Mouse (Mus musculus) right cerebral cortex, postnatal 36 days (tissue): ENCODE data around the gene Lin54.

ENCODE experiments used
- DNase-seq, 2 experiments: peaks; one replicate each; pipeline ENCODE4 v3.0.0; 2022; ENCODE audit warnings: low spot score in 2 of 2, mixed read lengths in 1 of 2

Gene Lin54

DNA sequence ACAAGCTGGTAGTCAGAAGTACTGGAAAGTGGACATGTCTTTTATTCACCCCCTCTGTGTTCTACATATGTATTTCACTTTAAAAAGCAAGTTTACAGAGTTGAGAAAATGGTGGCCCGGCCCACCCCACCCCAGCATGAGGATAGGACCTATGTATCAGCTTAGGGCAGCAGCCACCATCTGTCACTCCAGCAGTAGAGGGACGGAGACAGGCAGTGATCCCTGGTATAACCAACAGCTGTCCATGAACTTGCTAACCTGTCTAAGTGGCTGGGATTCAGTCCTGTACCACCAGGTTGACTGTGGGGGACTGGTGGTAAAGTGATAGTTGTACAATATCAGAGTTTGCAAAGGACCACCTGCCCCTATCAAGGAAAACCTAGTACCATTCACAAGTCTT is 82.4 kb downstream of the Lin54 start:
- DNase-seq: no peak

- DNase-seq: peak; percentile 97 to 98
Observed at GRCm38 (mm10) chr5:100415761-100416590, 84.5 kb downstream of the Lin54 start, which contains the start of gene Sec31a. Sec31a (minus strand) TSS chr5:100416234.

GRCm38 (mm10) chr5:100414474-100415196 is 85.8 kb downstream of the Lin54 start:
- no peak for DNase-seq

DNA sequence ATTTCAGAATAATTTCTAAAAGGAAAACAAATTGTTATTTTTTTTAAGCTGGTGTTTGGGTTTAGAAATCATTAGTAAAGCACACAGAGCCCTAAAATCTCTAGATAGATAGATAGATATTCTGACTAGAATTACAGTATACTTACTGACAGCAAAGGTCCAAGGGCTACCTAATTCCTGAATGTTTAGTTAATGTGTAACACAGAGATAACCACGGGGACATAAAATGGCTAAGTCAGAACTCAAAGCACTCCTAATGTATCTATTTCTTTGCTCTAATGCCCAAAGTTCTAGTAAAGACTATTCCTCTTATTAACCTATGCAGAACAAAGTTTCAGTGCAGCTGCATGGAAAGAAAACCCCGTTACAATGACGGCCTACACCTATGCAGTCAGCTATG is 87.6 kb downstream of the Lin54 start:
- no peak for DNase-seq

DNA sequence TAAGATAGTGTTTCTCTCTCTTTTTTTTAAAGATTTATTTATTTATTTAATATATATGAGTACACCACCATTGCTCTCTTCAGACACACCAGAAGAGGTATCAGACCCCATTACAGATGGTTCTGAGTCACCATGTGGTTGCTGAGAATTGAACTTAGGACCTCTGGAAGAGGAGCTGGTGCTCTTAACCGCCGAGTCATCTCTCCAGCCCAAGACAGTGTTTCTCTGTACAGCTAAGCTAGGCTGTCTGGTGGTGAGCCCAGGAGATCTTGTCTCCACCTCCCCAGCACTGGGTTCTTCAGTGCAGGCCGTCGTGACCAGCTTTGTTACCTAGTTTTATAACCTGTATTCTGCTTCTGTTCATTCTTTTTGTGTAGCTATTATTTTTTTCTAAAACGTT is 90.2 kb downstream of the Lin54 start:
- DNase-seq: no peak

- DNase-seq: no peak
Observed at GRCm38 (mm10) chr5:100408485-100408884, 92.0 kb downstream of the Lin54 start.

DNA sequence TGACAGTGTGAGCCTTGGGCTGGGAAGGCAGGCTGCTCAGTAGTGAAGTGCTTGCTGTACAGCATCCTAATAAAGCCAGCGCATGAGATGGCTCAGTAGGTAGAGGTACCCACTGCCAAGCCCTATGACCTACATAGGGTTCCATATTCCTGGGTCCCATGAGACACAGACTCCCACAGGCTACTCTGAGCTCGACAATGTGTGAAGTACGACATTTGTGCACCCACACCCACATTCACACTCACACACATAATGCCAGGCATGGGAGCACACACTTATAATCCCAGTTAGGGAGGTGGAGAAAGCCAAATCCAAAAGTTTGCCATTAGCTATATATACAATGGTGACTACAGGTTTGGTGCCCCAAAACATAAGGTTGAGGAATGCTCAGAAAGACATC is 103.7 kb downstream of the Lin54 start:
- DNase-seq: peak in 1 of 2 experiments; percentile 19

DNA sequence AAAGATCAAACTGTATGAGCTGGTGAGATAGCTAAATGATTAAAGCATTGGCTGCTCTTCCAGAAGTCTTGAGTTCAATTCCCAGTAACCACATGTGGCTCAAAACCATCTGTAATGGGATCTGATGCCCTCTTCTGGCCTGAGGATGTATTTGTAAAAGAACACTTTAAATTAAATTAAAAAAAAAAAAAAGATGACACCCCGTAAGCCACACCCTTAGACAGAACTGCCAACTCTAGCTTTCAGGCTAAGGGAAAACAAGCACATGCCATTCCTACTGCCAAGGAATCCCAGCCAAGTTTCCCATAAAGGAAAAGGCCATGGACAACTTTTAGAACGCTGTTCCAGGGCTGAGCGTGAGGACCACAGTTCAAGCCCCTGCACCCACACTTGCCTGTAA is 106.8 kb downstream of the Lin54 start:
- DNase-seq: no peak

- DNase-seq: no peak
Observed at GRCm38 (mm10) chr5:100392436-100392955, 107.9 kb downstream of the Lin54 start.
